Mouse (Mus musculus): ENCODE data around the gene Klhl22.
"Not testable (repeated sequence)": the region's sequence is repeated elsewhere in the genome, so short reads cannot be mapped to it uniquely, and the experiment has no call there.

The Klhl22 gene

GRCm38 (mm10) chr16:17759344-17759773 is at the start of gene Klhl22:
Gene Klhl22 (plus strand): TSS chr16:17759618.
- DNase-seq (ENCODE audit: low spot score in 2 of 2) = peak; percentile 80 to 87

- no peak for DNase-seq (ENCODE audit: low spot score in 2 of 2)
These were observed 41.6 kb upstream of the Klhl22 start for GRCm38 (mm10) chr16:17717791-17718190.

GRCm38 (mm10) chr16:17721114-17721808 is 38.2 kb upstream of the Klhl22 start:
- DNase-seq (ENCODE audit: low spot score in 2 of 2) = no peak

- DNase-seq (ENCODE audit: low spot score in 2 of 2) = peak in 1 of 2 experiments; percentile 11
These were observed 37.5 kb upstream of the Klhl22 start for GRCm38 (mm10) chr16:17721822-17722460.

- DNase-seq (ENCODE audit: low spot score in 2 of 2) = peak; percentile 80 to 82
These were observed 36.7 kb upstream of the Klhl22 start for GRCm38 (mm10) chr16:17722461-17723324.

- no peak for DNase-seq (ENCODE audit: low spot score in 2 of 2)
These were observed 36.1 kb upstream of the Klhl22 start for GRCm38 (mm10) chr16:17723325-17723626.

GRCm38 (mm10) chr16:17724448-17724847 is 35.0 kb upstream of the Klhl22 start:
- DNase-seq (ENCODE audit: low spot score in 2 of 2) = no peak

- peak in 1 of 2 experiments; percentile 24 for DNase-seq (ENCODE audit: low spot score in 2 of 2)
These were observed 32.1 kb upstream of the Klhl22 start for GRCm38 (mm10) chr16:17727179-17727861.

GRCm38 (mm10) chr16:17729974-17730373 is 29.4 kb upstream of the Klhl22 start:
- DNase-seq (ENCODE audit: low spot score in 2 of 2) = no peak

- DNase-seq (ENCODE audit: low spot score in 2 of 2) = no peak
These were observed 27.4 kb upstream of the Klhl22 start for GRCm38 (mm10) chr16:17732021-17732420.

GRCm38 (mm10) chr16:17732431-17732830 is 27.0 kb upstream of the Klhl22 start:
- no peak for DNase-seq (ENCODE audit: low spot score in 2 of 2)

- no peak for DNase-seq (ENCODE audit: low spot score in 2 of 2)
These were observed 26.5 kb upstream of the Klhl22 start, which contains the start of gene Med15 for GRCm38 (mm10) chr16:17732841-17733340. Gene Med15 (minus strand): TSS chr16:17732891.

- no peak for DNase-seq (ENCODE audit: low spot score in 2 of 2)
These were observed 25.8 kb upstream of the Klhl22 start for GRCm38 (mm10) chr16:17733646-17734045.

GRCm38 (mm10) chr16:17734872-17735271 is 24.5 kb upstream of the Klhl22 start:
- DNase-seq (ENCODE audit: low spot score in 2 of 2) = not testable (repeated sequence)

GRCm38 (mm10) chr16:17736156-17736555 is 23.3 kb upstream of the Klhl22 start:
- no peak for DNase-seq (ENCODE audit: low spot score in 2 of 2)

- no peak for DNase-seq (ENCODE audit: low spot score in 2 of 2)
These were observed 19.3 kb upstream of the Klhl22 start for GRCm38 (mm10) chr16:17740080-17740479.

- no peak for DNase-seq (ENCODE audit: low spot score in 2 of 2)
These were observed 16.6 kb upstream of the Klhl22 start for GRCm38 (mm10) chr16:17742810-17743209.

- no peak for DNase-seq (ENCODE audit: low spot score in 2 of 2)
These were observed 16.1 kb upstream of the Klhl22 start for GRCm38 (mm10) chr16:17743279-17743678.

GRCm38 (mm10) chr16:17744536-17744935 is 14.9 kb upstream of the Klhl22 start:
- no peak for DNase-seq (ENCODE audit: low spot score in 2 of 2)

GRCm38 (mm10) chr16:17745067-17745466 is 14.4 kb upstream of the Klhl22 start:
- no peak for DNase-seq (ENCODE audit: low spot score in 2 of 2)

- DNase-seq (ENCODE audit: low spot score in 2 of 2) = peak in 1 of 2 experiments; percentile 32
These were observed 6.4 kb upstream of the Klhl22 start for GRCm38 (mm10) chr16:17753001-17753400.

- DNase-seq (ENCODE audit: low spot score in 2 of 2) = peak in 1 of 2 experiments; percentile 12
These were observed 5.7 kb upstream of the Klhl22 start for GRCm38 (mm10) chr16:17753686-17754085.
